Mouse (Mus musculus): ENCODE measurements around the gene Fam163a. TPM values are rescaled to one million over a fixed set of nuclear protein-coding genes. Genes with fewer than 3 reads are reported as not detected.

The Fam163a gene
- polyA plus RNA-seq, 1 experiment, result 0.02 TPM

DNA sequence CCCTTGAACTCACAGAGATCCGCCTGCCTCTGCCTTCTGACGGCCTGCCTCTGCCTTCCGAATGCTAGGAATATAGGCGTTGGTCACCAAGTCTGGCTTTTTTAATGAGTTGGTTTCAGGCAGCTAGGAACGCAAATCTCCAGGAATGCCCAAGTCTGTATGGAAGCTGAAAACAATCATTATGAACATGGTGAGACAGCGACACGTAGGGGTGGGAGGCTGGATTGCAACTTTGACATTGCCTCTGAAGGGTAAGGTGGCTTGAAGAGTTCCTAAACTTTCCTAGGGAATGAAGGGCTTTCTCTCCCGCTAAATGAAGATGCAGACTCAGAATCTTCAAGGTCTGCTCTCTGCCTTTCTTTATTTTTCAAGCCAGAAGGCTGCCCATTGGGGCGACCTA is 93.7 kb downstream of the Fam163a start:
- H3K4me3 ChIP-seq (ENCODE audit: control insufficient read depth, low read depth, low read length), result peak overlapping the region; percentile 80
- no peaks in the 10 kb centered on the region for H3K36me3 ChIP-seq (ENCODE audit: control insufficient read depth, insufficient read depth, low read length)
- no peaks in the 10 kb centered on the region; the same call in 1 of the 2 replicates for H3K4me1 ChIP-seq (ENCODE audit: control insufficient read depth, insufficient read depth, low read length)
- no peaks in the 10 kb centered on the region for H3K27me3 ChIP-seq (ENCODE audit: control insufficient read depth, insufficient read depth, low read length)
- H3K27ac ChIP-seq (ENCODE audit: control insufficient read depth, insufficient read depth, low read depth, low read length), result no peak overlapping the region
- TF ChIP-seq CTCF (IDR thresholded peaks at IDR 0.05; ENCODE audit: control insufficient read depth, insufficient read depth, insufficient replicate concordance, low read depth, low read length), result peak; percentile 26; the same call in 1 of the 2 replicates
- no peak for TF ChIP-seq POLR2A (IDR thresholded peaks at IDR 0.05; ENCODE audit: control insufficient read depth, low read depth, low read length)

DNA sequence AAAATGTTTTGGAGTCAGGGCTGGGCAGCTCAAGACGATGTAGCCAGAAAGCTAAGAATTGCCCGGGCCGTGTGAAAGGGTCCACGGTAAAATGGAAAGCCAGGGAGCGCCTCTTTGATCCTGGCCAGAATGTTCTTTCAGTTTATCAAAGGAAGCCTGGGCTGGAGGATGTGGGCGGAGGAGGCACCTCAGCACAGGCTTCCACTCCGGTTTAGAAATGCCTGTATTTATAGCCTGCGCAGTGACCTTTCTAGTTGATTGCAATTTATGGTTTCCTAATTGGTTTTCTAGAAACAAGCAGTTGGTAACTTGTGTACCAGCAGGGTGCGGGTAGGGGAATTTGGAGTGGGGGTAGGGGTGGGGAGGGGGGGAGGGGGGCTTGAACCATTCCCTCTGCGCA is 96.4 kb downstream of the Fam163a start:
- TF ChIP-seq CTCF (IDR thresholded peaks at IDR 0.05; ENCODE audit: control insufficient read depth, insufficient read depth, insufficient replicate concordance, low read depth, low read length), result no peak
- TF ChIP-seq POLR2A (IDR thresholded peaks at IDR 0.05; ENCODE audit: control insufficient read depth, low read depth, low read length), result no peak
- no peaks in the 10 kb centered on the region for H3K36me3 ChIP-seq (ENCODE audit: control insufficient read depth, insufficient read depth, low read length)
- H3K27ac ChIP-seq (ENCODE audit: control insufficient read depth, insufficient read depth, low read depth, low read length), result peak overlapping the region; percentile 3; the same call in 1 of the 2 replicates
- no peak overlapping the region for H3K4me3 ChIP-seq (ENCODE audit: control insufficient read depth, low read depth, low read length)
- H3K4me1 ChIP-seq (ENCODE audit: control insufficient read depth, insufficient read depth, low read length), result no peaks in the 10 kb centered on the region; the same call in 1 of the 2 replicates
- H3K27me3 ChIP-seq (ENCODE audit: control insufficient read depth, insufficient read depth, low read length), result no peaks in the 10 kb centered on the region

DNA sequence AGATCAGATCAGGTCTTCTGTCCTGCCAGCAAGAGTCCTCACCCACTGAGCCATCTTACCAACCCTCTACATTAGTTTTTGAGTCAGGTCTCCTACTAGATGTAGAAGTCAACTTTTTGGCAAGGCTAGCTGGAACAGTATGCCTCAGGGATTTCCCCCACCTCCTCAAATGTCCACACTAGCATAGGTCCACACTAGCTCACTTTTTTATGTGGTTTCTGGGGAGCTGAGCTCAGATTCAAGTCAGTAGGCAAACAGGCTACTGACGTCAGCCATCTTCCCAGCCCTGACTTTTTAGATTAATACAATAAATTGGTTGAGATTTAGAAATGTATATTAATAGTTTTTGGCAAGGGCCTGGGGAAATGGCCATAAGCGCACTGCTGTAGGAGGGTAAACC is 97.4 kb downstream of the Fam163a start:
- TF ChIP-seq CTCF (IDR thresholded peaks at IDR 0.05; ENCODE audit: control insufficient read depth, insufficient read depth, insufficient replicate concordance, low read depth, low read length) (no peak), POLR2A (IDR thresholded peaks at IDR 0.05; ENCODE audit: control insufficient read depth, low read depth, low read length) (no peak)
- no peak overlapping the region for H3K27ac ChIP-seq (ENCODE audit: control insufficient read depth, insufficient read depth, low read depth, low read length)
- no peaks in the 10 kb centered on the region for H3K27me3 ChIP-seq (ENCODE audit: control insufficient read depth, insufficient read depth, low read length)

DNA sequence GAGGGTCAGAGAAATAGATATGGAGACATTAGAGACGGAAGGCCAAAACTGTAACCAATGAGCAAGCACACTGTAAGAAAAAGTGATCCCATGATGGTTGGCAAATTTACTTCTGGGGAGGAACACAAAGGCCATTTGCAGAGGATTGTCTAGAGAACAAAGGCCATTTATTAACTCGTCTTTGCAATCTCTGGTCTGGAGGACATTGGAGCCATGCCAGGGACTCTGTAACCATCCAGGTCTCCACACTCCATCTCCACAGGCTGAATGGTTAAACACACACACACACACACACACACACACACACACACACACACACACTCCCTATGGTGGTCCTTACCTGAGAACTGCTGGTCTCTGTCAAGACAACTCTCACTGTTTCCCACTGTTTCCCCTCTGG is 99.4 kb downstream of the Fam163a start:
- Histone ChIP-seq H3K27ac (ENCODE audit: control insufficient read depth, insufficient read depth, low read depth, low read length) (no peak overlapping the region), H3K36me3 (ENCODE audit: control insufficient read depth, insufficient read depth, low read length) (no peaks in the 10 kb centered on the region), H3K4me1 (ENCODE audit: control insufficient read depth, insufficient read depth, low read length) (no peaks in the 10 kb centered on the region), H3K4me3 (ENCODE audit: control insufficient read depth, low read depth, low read length) (no peak overlapping the region), H3K27me3 (ENCODE audit: control insufficient read depth, insufficient read depth, low read length) (no peaks in the 10 kb centered on the region)
- TF ChIP-seq POLR2A (IDR thresholded peaks at IDR 0.05; ENCODE audit: control insufficient read depth, low read depth, low read length) (no peak), CTCF (IDR thresholded peaks at IDR 0.05; ENCODE audit: control insufficient read depth, insufficient read depth, insufficient replicate concordance, low read depth, low read length) (no peak)

More for the DNA sequence above, 97.4 kb downstream of the Fam163a start:
- no peak overlapping the region for H3K4me3 ChIP-seq (ENCODE audit: control insufficient read depth, low read depth, low read length)
- no peaks in the 10 kb centered on the region; the same call in 1 of the 2 replicates for H3K4me1 ChIP-seq (ENCODE audit: control insufficient read depth, insufficient read depth, low read length)
- H3K36me3 ChIP-seq (ENCODE audit: control insufficient read depth, insufficient read depth, low read length), result no peaks in the 10 kb centered on the region

DNA sequence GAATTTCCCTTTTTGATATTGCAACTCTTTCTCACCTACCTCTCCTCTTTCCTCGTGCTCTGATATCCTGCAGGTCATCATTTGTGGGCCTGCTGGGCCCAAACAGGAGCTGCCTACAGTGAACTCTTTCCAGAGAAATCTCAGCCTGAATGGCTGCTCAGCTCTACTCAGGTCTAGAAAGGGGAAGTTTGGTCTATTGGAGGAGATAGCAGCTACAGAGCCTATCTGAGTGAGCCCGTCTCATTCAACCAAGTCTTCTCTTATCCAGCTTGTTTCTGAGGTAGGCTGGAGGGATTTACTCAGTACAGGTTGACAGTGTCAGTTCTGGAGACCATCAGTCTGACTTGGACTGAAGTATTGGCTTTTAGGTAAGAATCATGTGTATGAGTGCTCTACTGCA is 101.1 kb downstream of the Fam163a start:
- H3K27me3 ChIP-seq (ENCODE audit: control insufficient read depth, insufficient read depth, low read length), result no peaks in the 10 kb centered on the region
- TF ChIP-seq POLR2A (IDR thresholded peaks at IDR 0.05; ENCODE audit: control insufficient read depth, low read depth, low read length) (no peak), CTCF (IDR thresholded peaks at IDR 0.05; ENCODE audit: control insufficient read depth, insufficient read depth, insufficient replicate concordance, low read depth, low read length) (no peak)
- no peaks in the 10 kb centered on the region for H3K4me1 ChIP-seq (ENCODE audit: control insufficient read depth, insufficient read depth, low read length)
- H3K27ac ChIP-seq (ENCODE audit: control insufficient read depth, insufficient read depth, low read depth, low read length), result no peak overlapping the region
- H3K4me3 ChIP-seq (ENCODE audit: control insufficient read depth, low read depth, low read length), result no peak overlapping the region
- no peaks in the 10 kb centered on the region for H3K36me3 ChIP-seq (ENCODE audit: control insufficient read depth, insufficient read depth, low read length)

DNA sequence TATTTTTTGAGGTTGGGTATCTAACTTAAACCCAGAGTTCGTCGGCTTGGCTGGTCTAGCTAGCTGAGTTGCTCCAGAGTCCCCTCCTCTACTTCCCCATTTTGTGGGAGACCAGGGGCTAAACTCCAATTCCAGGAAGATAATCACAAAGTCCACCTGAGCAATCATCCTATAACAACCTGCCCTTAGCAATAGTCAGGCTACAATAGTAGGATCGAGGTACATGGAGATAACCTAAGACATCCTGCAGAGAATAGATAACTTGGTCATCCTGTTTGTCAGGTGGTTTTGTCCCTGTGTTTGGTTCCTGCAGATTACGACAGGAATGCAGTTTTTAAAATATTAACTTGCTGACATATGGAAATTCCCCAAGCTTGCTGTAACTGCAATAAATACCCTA is 113.0 kb downstream of the Fam163a start:
- H3K4me1 ChIP-seq (ENCODE audit: control insufficient read depth, insufficient read depth, low read length), result no peaks in the 10 kb centered on the region
- no peaks in the 10 kb centered on the region for H3K27me3 ChIP-seq (ENCODE audit: control insufficient read depth, insufficient read depth, low read length)
- H3K27ac ChIP-seq (ENCODE audit: control insufficient read depth, insufficient read depth, low read depth, low read length), result no peak overlapping the region
- TF ChIP-seq POLR2A (IDR thresholded peaks at IDR 0.05; ENCODE audit: control insufficient read depth, low read depth, low read length) (no peak), CTCF (IDR thresholded peaks at IDR 0.05; ENCODE audit: control insufficient read depth, insufficient read depth, insufficient replicate concordance, low read depth, low read length) (no peak)
- no peak overlapping the region for H3K4me3 ChIP-seq (ENCODE audit: control insufficient read depth, low read depth, low read length)
- no peaks in the 10 kb centered on the region for H3K36me3 ChIP-seq (ENCODE audit: control insufficient read depth, insufficient read depth, low read length)

DNA sequence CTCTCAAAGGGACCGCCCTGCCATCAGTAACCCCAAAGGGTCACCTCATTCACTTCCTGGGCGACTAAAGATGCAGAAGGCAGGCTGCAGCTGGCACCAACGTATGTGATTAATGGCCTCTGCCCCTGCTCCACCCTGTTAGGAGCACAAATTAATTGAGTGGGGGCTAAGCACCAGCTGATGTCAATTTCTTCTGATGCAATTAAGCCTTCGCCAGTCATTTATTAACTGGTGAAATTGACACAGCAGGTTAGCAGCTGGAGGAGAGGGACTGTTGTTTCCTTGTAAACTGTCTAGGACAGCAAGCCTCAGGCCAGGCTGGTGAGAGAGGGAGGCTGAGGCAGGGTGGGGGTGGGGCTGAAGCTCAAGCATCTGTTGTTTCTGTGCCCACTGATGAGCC is 114.8 kb downstream of the Fam163a start:
- no peaks in the 10 kb centered on the region for H3K27me3 ChIP-seq (ENCODE audit: control insufficient read depth, insufficient read depth, low read length)
- H3K27ac ChIP-seq (ENCODE audit: control insufficient read depth, insufficient read depth, low read depth, low read length), result no peak overlapping the region
- no peak for TF ChIP-seq POLR2A (IDR thresholded peaks at IDR 0.05; ENCODE audit: control insufficient read depth, low read depth, low read length)
- no peak for TF ChIP-seq CTCF (IDR thresholded peaks at IDR 0.05; ENCODE audit: control insufficient read depth, insufficient read depth, insufficient replicate concordance, low read depth, low read length)
- H3K36me3 ChIP-seq (ENCODE audit: control insufficient read depth, insufficient read depth, low read length), result no peaks in the 10 kb centered on the region
- no peaks in the 10 kb centered on the region for H3K4me1 ChIP-seq (ENCODE audit: control insufficient read depth, insufficient read depth, low read length)
- H3K4me3 ChIP-seq (ENCODE audit: control insufficient read depth, low read depth, low read length), result no peak overlapping the region

DNA sequence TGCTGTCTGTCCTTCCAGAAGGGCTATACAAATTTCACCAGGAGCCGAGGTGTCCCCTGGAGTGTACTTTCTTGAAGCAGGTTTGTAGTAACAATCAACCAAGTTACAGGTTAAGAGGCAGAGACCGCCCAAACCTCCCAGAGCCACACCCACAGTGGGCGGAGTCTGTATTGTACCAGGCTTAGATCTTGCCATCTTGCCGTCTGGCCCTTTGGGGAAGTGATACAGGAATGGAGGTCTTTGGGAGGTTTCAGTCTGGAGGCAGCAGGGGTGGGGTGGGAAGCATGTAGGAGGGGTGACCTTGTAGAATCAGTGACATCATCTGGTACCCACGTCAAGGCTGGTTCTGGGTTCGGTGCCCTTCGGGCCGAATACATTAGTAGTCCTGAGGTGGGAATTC is 115.3 kb downstream of the Fam163a start:
- H3K4me1 ChIP-seq (ENCODE audit: control insufficient read depth, insufficient read depth, low read length), result no peaks in the 10 kb centered on the region
- H3K4me3 ChIP-seq (ENCODE audit: control insufficient read depth, low read depth, low read length), result no peak overlapping the region
- no peak overlapping the region for H3K27ac ChIP-seq (ENCODE audit: control insufficient read depth, insufficient read depth, low read depth, low read length)
- H3K27me3 ChIP-seq (ENCODE audit: control insufficient read depth, insufficient read depth, low read length), result no peaks in the 10 kb centered on the region
- H3K36me3 ChIP-seq (ENCODE audit: control insufficient read depth, insufficient read depth, low read length), result no peaks in the 10 kb centered on the region
- no peak for TF ChIP-seq POLR2A (IDR thresholded peaks at IDR 0.05; ENCODE audit: control insufficient read depth, low read depth, low read length)
- TF ChIP-seq CTCF (IDR thresholded peaks at IDR 0.05; ENCODE audit: control insufficient read depth, insufficient read depth, insufficient replicate concordance, low read depth, low read length), result no peak
